Mouse (Mus musculus) CD4-positive, CD25-positive, alpha-beta regulatory T cell (primary cell): Measurements from ENCODE around the gene Fastkd3. TPM values are rescaled to one million over a fixed set of nuclear protein-coding genes. Genes with fewer than 3 reads are reported as not detected.

ENCODE experiments used
- polyA plus RNA-seq: library from polyadenylated mRNA; unstranded; fragments of 100-300 nt; shearing (Covaris generic); gene quantifications from one replicate; pipeline ENCODE4 v1.2.1, GENCODE M21; 2017

Fastkd3 gene
- polyA plus RNA-seq = 20.5 TPM

DNA sequence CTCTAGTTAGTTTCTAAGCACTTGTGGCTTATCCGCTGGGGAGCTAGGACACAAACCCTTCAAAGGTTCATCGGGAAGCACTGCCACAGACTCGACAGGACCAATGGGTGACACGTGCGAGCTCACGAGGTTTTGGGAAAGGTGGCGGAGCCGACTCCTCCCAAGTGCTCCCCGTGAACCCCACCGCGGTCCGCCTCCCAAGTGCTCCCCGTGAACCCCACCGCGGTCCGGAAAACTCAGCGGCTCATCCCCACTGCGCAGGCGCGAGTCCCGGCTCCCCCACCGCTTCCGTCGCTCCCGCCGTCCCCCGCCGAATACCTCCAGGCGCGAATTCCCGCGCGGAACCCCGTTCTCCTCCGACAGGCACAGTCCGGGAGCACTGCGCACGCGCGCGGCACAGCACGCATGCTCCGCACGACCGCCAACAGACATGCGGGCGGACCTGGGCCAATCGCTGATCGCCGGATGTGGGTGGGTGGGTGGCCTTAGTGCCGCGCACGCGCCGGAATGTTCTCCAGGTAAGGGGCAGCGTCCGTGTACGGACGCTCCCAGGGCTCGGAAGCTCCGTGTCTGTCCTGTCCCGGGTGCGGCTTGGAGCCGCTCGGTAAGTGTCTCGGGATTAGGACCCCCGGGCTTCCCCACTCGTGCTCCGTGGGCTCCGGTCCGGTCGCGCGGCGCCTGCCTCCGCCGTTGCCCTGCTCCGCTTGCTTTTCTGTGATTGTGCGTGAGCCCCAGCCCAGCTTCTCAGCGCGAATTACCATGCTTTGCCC is at the start of gene Fastkd3, which contains the start of gene Mtrr:
TSS of gene Fastkd3 (plus strand) at position 488 of the 770 bp plus-strand sequence.
TSS of gene Mtrr (minus strand) at position 403 of the 770 bp plus-strand sequence.

GRCm38 (mm10) chr13:68597199-68597598 is 15.2 kb downstream of the Fastkd3 start, which contains the start of gene 1700001L19Rik:
Gene 1700001L19Rik (plus strand): TSS chr13:68597421.

Other genes with a start within 250 kb of the Fastkd3 start
- gene Mtrr, start 85 bp upstream of the Fastkd3 start, polyA plus RNA-seq = 29.6 TPM
- gene 1700001L19Rik, start 15.2 kb downstream of the Fastkd3 start, polyA plus RNA-seq = not detected